Mouse (Mus musculus): ENCODE measurements at regions not wholly inside any gene's neighbourhood (a gene's known extent, or its start where the extent isn't known, plus 50 kb on each side); places are given as distances from the start of the nearest gene placed in this dataset.

DNA sequence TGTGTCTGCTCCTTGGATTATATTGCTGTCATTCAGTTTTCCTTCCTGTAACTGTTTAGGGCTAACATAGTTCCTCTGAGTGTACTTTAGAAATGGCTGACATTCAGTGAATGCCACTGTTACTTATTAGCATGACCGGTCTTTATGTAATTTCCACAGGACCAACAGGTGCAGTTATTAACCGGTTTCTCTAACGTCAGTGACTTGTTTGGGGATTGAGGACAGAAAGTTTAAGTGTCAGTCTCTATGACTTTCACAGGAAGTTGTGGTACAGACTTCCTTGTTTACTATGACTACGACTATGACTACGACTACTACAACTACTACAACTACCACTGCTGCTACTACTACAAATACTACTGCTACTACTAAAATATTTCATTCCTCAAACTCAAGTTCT lies 170.4 kb upstream of the Ptger4 start:
- no peaks in the 10 kb centered on the region for H3K36me3 ChIP-seq
- no peaks in the 10 kb centered on the region for H3K9me3 ChIP-seq
- no peaks in the 10 kb centered on the region for H3K27me3 ChIP-seq
- no peak overlapping the region for H3K27ac ChIP-seq
- no peak overlapping the region for H3K9ac ChIP-seq
- no peaks in the 10 kb centered on the region for H3K4me1 ChIP-seq
- ATAC-seq (ENCODE audit: insufficient number of reproducible peaks, insufficient read depth, low FRiP score, low TSS enrichment): no peak
- H3K4me3 ChIP-seq: no peak overlapping the region
- no peak overlapping the region for H3K4me2 ChIP-seq (replicated peaks)
- 92% methylated on average over 5 of the region's 5 CpGs for WGBS

DNA sequence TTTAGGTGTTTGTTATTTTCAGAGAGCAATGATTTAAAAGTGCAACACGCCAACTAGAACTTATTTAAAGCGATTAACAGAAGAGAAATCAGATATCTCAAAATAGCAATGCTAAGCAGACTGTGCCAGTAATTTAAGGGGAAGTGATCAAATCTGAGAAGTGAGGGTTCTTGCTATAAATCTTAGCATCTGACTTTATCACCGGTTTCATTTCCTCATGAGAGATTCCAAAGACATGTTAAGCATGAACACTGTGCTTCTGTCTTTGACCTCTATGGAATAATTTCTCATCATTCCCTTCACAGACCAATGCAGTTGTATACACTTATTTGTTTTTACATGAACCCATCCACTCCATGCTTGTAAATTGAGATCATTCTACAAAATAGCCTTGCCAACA lies 172.0 kb upstream of the Ptger4 start:
- no peak overlapping the region for H3K4me2 ChIP-seq (replicated peaks)
- no peaks in the 10 kb centered on the region for H3K36me3 ChIP-seq
- 90% methylated on average over 3 of the region's 3 CpGs for WGBS
- H3K4me3 ChIP-seq: no peak overlapping the region
- no peaks in the 10 kb centered on the region for H3K27me3 ChIP-seq
- no peak overlapping the region for H3K27ac ChIP-seq
- no peaks in the 10 kb centered on the region for H3K9me3 ChIP-seq
- no peaks in the 10 kb centered on the region for H3K4me1 ChIP-seq
- no peak for ATAC-seq (ENCODE audit: insufficient number of reproducible peaks, insufficient read depth, low FRiP score, low TSS enrichment)
- H3K9ac ChIP-seq: no peak overlapping the region

DNA sequence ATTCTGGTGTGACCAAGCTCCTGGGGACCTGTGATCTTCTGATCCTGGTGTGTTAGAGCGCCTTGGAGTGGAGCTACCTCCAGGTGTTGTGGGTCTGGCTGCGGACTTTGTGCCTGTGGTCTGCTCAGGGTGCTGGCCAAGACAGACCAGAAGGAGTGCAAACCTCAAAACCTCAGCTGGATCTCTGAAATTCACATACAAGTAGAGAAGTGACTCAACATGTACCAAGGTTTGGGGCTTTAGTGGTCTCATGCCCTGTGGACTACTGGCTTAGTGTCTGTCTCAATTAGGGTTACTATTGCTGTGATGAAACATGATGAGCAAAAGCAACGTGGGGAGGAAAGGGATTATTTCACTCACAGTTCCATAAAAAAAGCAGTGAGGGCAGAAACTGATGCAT lies 182.7 kb upstream of the Ptger4 start:
- H3K27ac ChIP-seq: no peak overlapping the region
- no peak for ATAC-seq (ENCODE audit: insufficient number of reproducible peaks, insufficient read depth, low FRiP score, low TSS enrichment)

DNA sequence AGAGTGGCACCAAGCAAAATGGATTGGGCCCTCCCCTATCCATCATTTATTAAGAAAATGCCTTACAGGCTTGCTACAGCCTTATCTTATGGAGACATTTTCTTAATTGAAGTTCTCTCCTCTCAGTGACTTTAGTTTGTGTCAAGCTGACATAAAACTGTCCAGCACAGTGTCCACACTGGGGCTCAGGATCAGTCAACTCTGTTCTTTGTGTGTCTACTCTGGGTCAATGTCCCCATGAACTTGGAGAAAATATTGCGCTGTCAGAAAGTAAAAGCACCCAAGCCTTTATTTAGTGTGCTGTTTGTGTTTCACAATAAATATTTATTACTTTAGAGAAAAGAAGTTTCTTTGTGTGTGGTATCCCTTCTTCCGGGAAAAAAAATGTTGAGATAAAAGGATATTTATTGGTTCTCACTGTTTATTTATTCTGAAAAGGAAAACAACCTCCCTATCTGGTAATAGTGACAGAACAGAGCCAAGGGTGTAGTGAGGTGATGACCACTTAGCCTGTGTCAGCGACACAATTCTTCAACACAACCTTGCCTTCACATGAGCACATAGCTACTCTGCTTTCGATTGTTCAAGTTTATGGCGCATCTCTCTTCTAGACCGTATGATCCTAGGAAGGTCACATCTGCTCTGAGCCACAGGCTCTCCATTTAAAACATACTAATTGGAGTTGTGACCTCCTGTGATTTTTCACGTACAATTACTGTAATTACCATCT lies 183.5 kb upstream of the Ptger4 start:
- H3K4me2 ChIP-seq (replicated peaks): no peak overlapping the region
- no peak overlapping the region for H3K27ac ChIP-seq
- ATAC-seq (ENCODE audit: insufficient number of reproducible peaks, insufficient read depth, low FRiP score, low TSS enrichment): no peak
- H3K9ac ChIP-seq: no peak overlapping the region
- no peaks in the 10 kb centered on the region for H3K4me1 ChIP-seq
- no peaks in the 10 kb centered on the region for H3K9me3 ChIP-seq
- H3K27me3 ChIP-seq: no peaks in the 10 kb centered on the region
- no peak overlapping the region for H3K4me3 ChIP-seq
- 80% methylated on average over 7 of the region's 7 CpGs for WGBS
- no peaks in the 10 kb centered on the region for H3K36me3 ChIP-seq

More for the DNA sequence above, 182.7 kb upstream of the Ptger4 start:
- Histone ChIP-seq H3K4me2 (replicated peaks) (no peak overlapping the region), H3K4me3 (no peak overlapping the region), H3K4me1 (no peaks in the 10 kb centered on the region), H3K36me3 (no peaks in the 10 kb centered on the region), H3K9ac (no peak overlapping the region), H3K27me3 (no peaks in the 10 kb centered on the region), H3K9me3 (no peaks in the 10 kb centered on the region)
- 82% methylated on average over 3 of the region's 3 CpGs for whole genome bisulfite sequencing

DNA sequence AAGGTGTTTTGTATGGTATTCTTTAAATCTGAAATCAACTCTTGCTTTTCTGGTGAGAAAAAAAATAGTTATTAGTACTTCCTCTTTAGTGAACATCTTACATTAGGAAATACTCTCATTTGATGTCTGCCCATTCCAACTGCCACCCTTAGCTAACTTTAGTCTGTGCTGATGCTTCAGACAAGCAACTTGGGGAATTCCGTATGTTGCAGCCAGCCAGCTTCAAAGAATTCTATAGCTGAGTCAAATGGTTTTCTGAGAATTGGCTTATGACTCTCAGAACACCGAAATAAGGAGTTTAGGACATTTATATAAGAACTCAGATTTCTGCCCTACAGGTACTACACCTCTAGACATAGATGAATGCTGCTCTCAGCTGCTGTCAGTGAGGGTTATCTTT lies 188.0 kb upstream of the Ptger4 start:
- Histone ChIP-seq H3K9me3 (no peaks in the 10 kb centered on the region), H3K27me3 (no peaks in the 10 kb centered on the region), H3K36me3 (no peaks in the 10 kb centered on the region), H3K9ac (no peak overlapping the region), H3K27ac (no peak overlapping the region), H3K4me3 (no peak overlapping the region), H3K4me2 (replicated peaks) (no peak overlapping the region), H3K4me1 (no peaks in the 10 kb centered on the region)
- ATAC-seq (ENCODE audit: insufficient number of reproducible peaks, insufficient read depth, low FRiP score, low TSS enrichment): no peak
- 80% methylated on average over 2 of the region's 2 CpGs for WGBS

DNA sequence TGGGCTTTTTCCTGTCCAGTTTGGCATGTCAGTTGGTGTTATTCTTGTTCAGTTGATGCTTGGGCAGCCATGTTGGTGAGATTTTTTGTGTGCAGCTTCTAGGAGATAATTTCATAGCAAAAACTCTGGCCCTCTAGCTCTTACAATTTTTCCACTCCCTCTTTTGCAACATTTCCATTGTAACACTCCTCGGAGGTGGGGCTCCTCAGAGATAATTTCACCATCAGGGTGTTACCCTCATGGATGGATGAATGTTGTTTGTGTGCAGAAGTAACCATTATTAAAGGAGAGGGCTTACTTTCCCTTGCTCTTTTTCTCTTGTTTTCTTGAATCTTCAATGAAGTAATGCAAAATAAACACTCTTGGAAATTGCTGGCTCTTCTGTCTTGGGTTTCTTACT lies 193.0 kb upstream of the Ptger4 start:
- WGBS: 72% methylated on average over 1 of the region's 1 CpGs
- no peaks in the 10 kb centered on the region for H3K27me3 ChIP-seq
- no peak for ATAC-seq (ENCODE audit: insufficient number of reproducible peaks, insufficient read depth, low FRiP score, low TSS enrichment)
- H3K4me1 ChIP-seq: no peaks in the 10 kb centered on the region
- no peaks in the 10 kb centered on the region for H3K36me3 ChIP-seq
- H3K9ac ChIP-seq: no peak overlapping the region
- H3K4me3 ChIP-seq: no peak overlapping the region
- H3K27ac ChIP-seq: no peak overlapping the region
- H3K4me2 ChIP-seq (replicated peaks): no peak overlapping the region
- no peaks in the 10 kb centered on the region for H3K9me3 ChIP-seq

DNA sequence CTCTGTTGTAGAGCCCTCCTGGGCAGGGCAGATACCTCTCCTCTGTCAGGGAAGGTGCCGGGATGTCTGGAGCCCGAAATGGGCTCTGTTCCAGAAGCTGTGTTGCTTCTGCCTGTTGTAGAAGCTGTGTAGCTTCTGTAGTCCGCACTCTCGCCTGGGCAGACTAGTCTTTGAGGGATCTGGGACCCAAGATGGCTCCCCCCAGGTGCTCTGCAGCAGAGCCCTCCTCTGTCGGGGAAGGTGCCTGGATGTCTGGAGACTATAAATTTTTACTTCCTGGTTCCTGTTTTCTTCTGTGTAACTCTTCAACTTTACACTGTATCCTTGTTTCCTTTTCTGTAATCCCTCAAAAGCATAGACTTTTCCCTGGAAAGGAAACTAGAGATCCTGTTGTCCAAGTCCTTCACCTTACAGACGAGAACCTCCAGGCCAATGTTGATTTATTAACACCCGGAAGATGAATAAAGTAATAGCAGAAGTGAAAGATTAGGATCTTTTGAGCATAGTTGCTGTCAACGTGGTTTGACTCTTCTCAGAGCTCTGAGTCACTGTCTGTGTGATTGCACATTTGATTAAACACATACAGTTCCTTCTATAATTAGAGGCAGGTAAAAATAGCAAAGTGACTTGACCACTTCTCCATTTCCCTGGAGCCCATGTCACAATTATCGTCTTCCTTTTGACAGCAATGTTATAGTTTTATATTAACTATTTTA lies 202.2 kb upstream of the Ptger4 start:
- H3K36me3 ChIP-seq: no peaks in the 10 kb centered on the region
- no peak overlapping the region for H3K4me3 ChIP-seq
- no peak overlapping the region for H3K9ac ChIP-seq
- no peak for ATAC-seq (ENCODE audit: insufficient number of reproducible peaks, insufficient read depth, low FRiP score, low TSS enrichment)
- H3K4me1 ChIP-seq: no peaks in the 10 kb centered on the region
- WGBS: 77% methylated on average over 9 of the region's 9 CpGs
- H3K27me3 ChIP-seq: no peaks in the 10 kb centered on the region
- H3K27ac ChIP-seq: no peak overlapping the region
- H3K4me2 ChIP-seq (replicated peaks): no peak overlapping the region
- H3K9me3 ChIP-seq: no peaks in the 10 kb centered on the region

DNA sequence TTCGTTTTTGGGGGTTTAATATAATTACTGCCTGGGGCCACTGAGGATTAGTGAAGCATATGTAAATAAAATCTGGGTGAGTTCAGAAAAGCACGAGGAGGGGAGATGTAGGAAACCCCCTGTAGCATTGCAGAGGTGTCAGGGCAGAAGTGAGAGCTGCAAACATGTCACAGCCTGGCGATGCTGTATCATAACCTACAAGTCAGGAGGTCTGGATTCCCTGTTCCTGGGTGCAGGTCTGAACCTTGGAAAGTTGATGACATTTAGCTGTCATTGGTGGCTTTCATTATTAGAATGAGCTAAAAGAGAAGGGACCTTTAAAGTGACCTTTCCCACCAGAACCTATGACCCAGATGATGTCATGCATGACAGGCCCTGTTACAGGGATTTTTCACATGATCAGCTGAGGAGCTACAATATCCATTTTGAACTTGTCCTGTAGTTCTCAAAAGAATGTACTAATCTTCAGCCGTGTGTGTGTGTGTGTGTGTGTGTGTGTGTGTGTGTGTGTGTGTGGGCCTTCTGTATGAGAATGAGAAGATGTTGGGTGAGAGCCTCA lies 202.8 kb upstream of the Ptger4 start:
- no peak overlapping the region for H3K4me2 ChIP-seq (replicated peaks)
- H3K36me3 ChIP-seq: no peaks in the 10 kb centered on the region
- no peak overlapping the region for H3K9ac ChIP-seq
- H3K27me3 ChIP-seq: no peaks in the 10 kb centered on the region
- ATAC-seq (ENCODE audit: insufficient number of reproducible peaks, insufficient read depth, low FRiP score, low TSS enrichment): no peak
- no peak overlapping the region for H3K4me3 ChIP-seq
- no peak overlapping the region for H3K27ac ChIP-seq
- H3K9me3 ChIP-seq: no peaks in the 10 kb centered on the region
- no peaks in the 10 kb centered on the region for H3K4me1 ChIP-seq
- WGBS: 71% methylated on average over 4 of the region's 4 CpGs

DNA sequence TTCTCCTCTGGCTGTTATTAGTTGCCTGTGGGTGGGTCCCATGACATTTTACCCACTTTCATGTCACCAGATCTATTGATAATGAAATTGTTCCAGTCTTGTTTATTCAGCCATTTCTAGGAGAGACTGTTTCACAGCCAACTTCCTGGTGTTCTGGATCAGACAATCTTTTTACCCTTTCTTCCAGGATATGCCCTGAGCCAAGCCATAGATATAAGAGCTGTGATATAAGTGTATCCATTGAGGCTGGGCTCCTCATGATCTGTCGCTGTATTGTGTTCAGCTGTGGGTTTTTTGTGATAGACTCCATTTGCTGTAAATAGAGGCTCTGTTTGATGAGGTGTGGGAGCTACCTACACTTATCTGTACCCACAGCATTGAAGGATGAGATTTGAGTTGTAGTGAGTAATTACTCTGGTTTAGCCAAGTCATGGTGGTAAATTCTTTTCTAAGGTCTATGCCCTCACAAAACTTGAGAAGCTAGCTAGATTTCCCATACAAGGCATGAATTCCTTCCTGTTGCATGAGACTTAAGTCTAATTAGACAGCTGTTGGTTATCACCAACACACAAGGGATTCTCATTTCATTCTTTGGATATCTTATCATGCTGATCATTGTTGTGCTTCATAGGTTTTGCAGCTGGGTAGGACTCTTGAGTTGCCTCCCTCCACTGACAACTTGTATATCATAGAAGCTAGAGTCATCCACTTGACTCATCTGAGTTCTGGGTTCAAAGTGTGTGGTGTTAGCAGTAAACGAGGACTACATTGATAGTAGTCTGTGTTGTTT lies 203.9 kb upstream of the Ptger4 start:
- Histone ChIP-seq H3K9me3 (no peaks in the 10 kb centered on the region), H3K4me3 (no peak overlapping the region), H3K9ac (no peak overlapping the region), H3K4me1 (no peaks in the 10 kb centered on the region), H3K27ac (no peak overlapping the region), H3K4me2 (replicated peaks) (no peak overlapping the region), H3K27me3 (no peaks in the 10 kb centered on the region), H3K36me3 (no peaks in the 10 kb centered on the region)
- no peak for ATAC-seq (ENCODE audit: insufficient number of reproducible peaks, insufficient read depth, low FRiP score, low TSS enrichment)
- 89% methylated on average over 2 of the region's 2 CpGs for WGBS

DNA sequence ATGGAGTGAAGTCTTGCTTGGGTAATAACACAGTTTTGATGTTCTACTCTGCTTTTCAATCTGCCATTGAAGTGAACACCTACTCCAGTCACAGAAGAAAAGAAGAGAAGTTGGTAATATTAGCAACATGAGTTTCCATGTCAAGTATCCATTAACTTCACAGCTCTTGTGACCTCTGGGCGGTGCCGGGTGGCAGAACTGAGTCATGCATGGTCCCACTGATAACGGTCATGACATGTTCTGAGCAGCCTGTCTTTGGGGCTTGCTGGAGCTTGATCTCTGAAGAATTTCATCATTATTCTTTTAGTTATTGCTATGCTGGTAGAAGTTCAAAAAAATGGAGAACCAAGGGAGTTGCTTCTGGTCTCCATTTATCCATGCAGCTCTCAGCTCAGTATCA lies 215.1 kb upstream of the Ptger4 start:
- WGBS: 83% methylated on average over 3 of the region's 3 CpGs
- H3K9ac ChIP-seq: no peak overlapping the region
- H3K4me1 ChIP-seq: no peaks in the 10 kb centered on the region
- no peaks in the 10 kb centered on the region for H3K9me3 ChIP-seq
- no peaks in the 10 kb centered on the region for H3K27me3 ChIP-seq
- H3K36me3 ChIP-seq: no peaks in the 10 kb centered on the region
- no peak for ATAC-seq (ENCODE audit: insufficient number of reproducible peaks, insufficient read depth, low FRiP score, low TSS enrichment)
- H3K4me2 ChIP-seq (replicated peaks): no peak overlapping the region
- H3K27ac ChIP-seq: no peak overlapping the region
- no peak overlapping the region for H3K4me3 ChIP-seq

DNA sequence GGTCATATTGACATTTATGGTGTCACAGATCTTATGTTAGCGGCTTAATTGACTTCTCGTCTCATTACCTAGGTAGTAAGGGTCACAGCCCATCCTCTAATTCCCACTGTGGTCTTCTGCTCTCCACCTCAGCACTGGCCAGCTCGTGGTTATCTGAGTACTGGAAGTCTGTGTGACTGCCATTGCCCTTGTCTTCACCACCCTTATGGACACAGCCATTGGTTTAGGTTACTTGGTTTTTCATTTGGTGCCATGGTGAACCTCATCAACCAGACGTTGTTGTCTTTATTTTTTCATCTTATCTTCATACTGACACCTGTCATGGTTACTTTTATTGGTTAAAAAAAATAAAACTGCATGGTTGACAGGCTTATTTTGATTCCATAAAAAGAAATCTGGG lies 215.6 kb upstream of the Ptger4 start:
- Histone ChIP-seq H3K9me3 (no peaks in the 10 kb centered on the region), H3K4me2 (replicated peaks) (no peak overlapping the region), H3K36me3 (no peaks in the 10 kb centered on the region), H3K27ac (no peak overlapping the region), H3K27me3 (no peaks in the 10 kb centered on the region), H3K4me3 (no peak overlapping the region), H3K4me1 (no peaks in the 10 kb centered on the region), H3K9ac (no peak overlapping the region)
- no peak for ATAC-seq (ENCODE audit: insufficient number of reproducible peaks, insufficient read depth, low FRiP score, low TSS enrichment)
- 86% methylated on average over 4 of the region's 4 CpGs for WGBS

DNA sequence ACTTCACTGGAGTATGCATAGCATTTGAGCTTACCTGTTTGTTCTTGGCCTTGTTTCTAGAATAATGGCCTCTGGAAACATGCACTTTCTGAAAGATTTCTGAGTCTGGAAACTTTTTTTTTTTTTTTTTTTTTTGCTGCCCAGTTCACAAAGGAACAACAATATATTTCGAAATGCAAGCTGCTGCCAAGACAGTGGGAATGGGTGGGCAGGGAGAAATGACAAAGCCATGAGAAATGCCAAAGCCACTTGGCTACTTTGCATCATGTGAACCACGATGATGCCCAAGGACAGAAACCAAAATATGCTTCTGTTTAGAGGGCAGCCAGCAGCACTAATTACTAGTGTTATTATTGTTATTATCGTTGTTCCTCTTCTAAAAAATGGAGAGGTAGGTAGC lies 218.7 kb upstream of the Ptger4 start:
- no peaks in the 10 kb centered on the region for H3K36me3 ChIP-seq
- WGBS: 79% methylated on average over 3 of the region's 3 CpGs
- ATAC-seq (ENCODE audit: insufficient number of reproducible peaks, insufficient read depth, low FRiP score, low TSS enrichment): no peak
- H3K4me3 ChIP-seq: no peak overlapping the region
- H3K4me1 ChIP-seq: no peaks in the 10 kb centered on the region
- H3K9me3 ChIP-seq: no peaks in the 10 kb centered on the region
- H3K9ac ChIP-seq: no peak overlapping the region
- no peak overlapping the region for H3K27ac ChIP-seq
- no peak overlapping the region for H3K4me2 ChIP-seq (replicated peaks)
- H3K27me3 ChIP-seq: no peaks in the 10 kb centered on the region
